ENCODE assay signal across 8 mouse cellular contexts in genomic region chrX:7696954-7697381, GRCm38 (mm10). TPM values are rescaled to one million over a fixed set of nuclear protein-coding genes. Genes with fewer than 3 reads are reported as not detected.
DNase-seq lines count a peak whose midpoint lies in the region; ATAC-seq and TF ChIP-seq lines count a peak whose summit lies in the region.

Gene Gpkow (plus strand): TSS chrX:7697131.

- H3K9ac ChIP-seq in embryonic facial prominence, embryonic 15.5 days: peak within 1 kb of the TSS; percentile 51
- peak within 1 kb of the TSS; percentile 61 for H3K9ac ChIP-seq in limb, embryonic 14.5 days (ENCODE audit: low read depth, low read length, severe bottlenecking)
- H3K9ac ChIP-seq in midbrain, postnatal 0 days (replicated peaks; ENCODE audit: low read length, poor library complexity, severe bottlenecking): peak within 1 kb of the TSS; percentile 52

- no peak for TF ChIP-seq CTCF in bone marrow, adult 2 months (IDR thresholded peaks at IDR 0.05; ENCODE audit: control insufficient read depth, insufficient read depth, low read length)
- no peak for TF ChIP-seq CTCF in midbrain, postnatal 0 days (IDR thresholded peaks at IDR 0.05)

- peak; percentile 67; the same call in 1 of the 2 replicates for TF ChIP-seq POLR2A in bone marrow, adult 2 months (IDR thresholded peaks at IDR 0.05; ENCODE audit: borderline replicate concordance, control insufficient read depth, low read depth, low read length)
- no peak for TF ChIP-seq POLR2A in limb, embryonic 14.5 days (IDR thresholded peaks at IDR 0.05; ENCODE audit: borderline replicate concordance, extremely low read depth, insufficient read depth, insufficient read length)

- H3K27ac ChIP-seq in bone marrow, adult 2 months (ENCODE audit: control insufficient read depth, insufficient read depth, low read depth, low read length, poor library complexity): peak within 1 kb of the TSS; percentile 70
- 0 out of 2 replicates have a peak within 1 kb of the TSS, but pooled peaks have one; percentile 34 for H3K27ac ChIP-seq in embryonic facial prominence, embryonic 15.5 days (replicated peaks)
- 0 out of 2 replicates have a peak within 1 kb of the TSS, but pooled peaks have one; percentile 33 for H3K27ac ChIP-seq in limb, embryonic 14.5 days (replicated peaks; ENCODE audit: low read depth, low read length)
- no peak within 1 kb of the TSS for H3K27ac ChIP-seq in midbrain, postnatal 0 days (ENCODE audit: low read depth, low read length)

- H3K36me3 ChIP-seq in embryonic facial prominence, embryonic 15.5 days: 0 out of 2 replicates have a peak, but pooled peaks cover 11% of the 10 kb centered on the region
- no peaks in the 10 kb centered on the region for H3K36me3 ChIP-seq in limb, embryonic 14.5 days (ENCODE audit: control insufficient read depth, insufficient read depth, low read length)
- peaks cover 2% of the 10 kb centered on the region; the same call in 1 of the 2 replicates for H3K36me3 ChIP-seq in midbrain, postnatal 0 days (ENCODE audit: insufficient read depth, low read length)

- H3K27me3 ChIP-seq in embryonic facial prominence, embryonic 15.5 days: no peaks in the 10 kb centered on the region
- H3K27me3 ChIP-seq in limb, embryonic 14.5 days (ENCODE audit: control insufficient read depth, insufficient read depth, low read length): no peaks in the 10 kb centered on the region
- H3K27me3 ChIP-seq in midbrain, postnatal 0 days (ENCODE audit: insufficient read depth, low read length): no peaks in the 10 kb centered on the region

- ATAC-seq in embryonic facial prominence, embryonic 15.5 days (ENCODE audit: insufficient number of reproducible peaks, low FRiP score, low TSS enrichment, low read depth): peak; percentile 94
- peak; percentile 98 for ATAC-seq in limb, embryonic 14.5 days (ENCODE audit: low FRiP score, low read depth)
- ATAC-seq in midbrain, postnatal 0 days (ENCODE audit: low FRiP score): peak; percentile 94

- H3K4me3 ChIP-seq in bone marrow, adult 2 months (replicated peaks; ENCODE audit: control insufficient read depth, low read depth, low read length): peak within 1 kb of the TSS; percentile 86
- peak within 1 kb of the TSS; percentile 55 for H3K4me3 ChIP-seq in embryonic facial prominence, embryonic 15.5 days (replicated peaks)
- H3K4me3 ChIP-seq in limb, embryonic 14.5 days (replicated peaks; ENCODE audit: low read length): peak within 1 kb of the TSS; percentile 55
- H3K4me3 ChIP-seq in midbrain, postnatal 0 days (ENCODE audit: low read depth, low read length): peak within 1 kb of the TSS; percentile 46

- 7% methylated on average over 33 of the region's 33 CpGs for WGBS in bone marrow, adult 2 months
- 11% methylated on average over 33 of the region's 33 CpGs for WGBS in embryonic facial prominence, embryonic 15.5 days
- WGBS in limb, embryonic 14.5 days: 20% methylated on average over 33 of the region's 33 CpGs
- WGBS in midbrain, postnatal 0 days: 9% methylated on average over 33 of the region's 33 CpGs

- peak within 1 kb of the TSS; percentile 49 for H3K4me2 ChIP-seq in embryonic facial prominence, embryonic 15.5 days (replicated peaks)
- H3K4me2 ChIP-seq in limb, embryonic 14.5 days (replicated peaks; ENCODE audit: low read depth, low read length, severe bottlenecking): peak within 1 kb of the TSS; percentile 53
- peak within 1 kb of the TSS; percentile 48 for H3K4me2 ChIP-seq in midbrain, postnatal 0 days (ENCODE audit: low read depth, low read length, poor library complexity, severe bottlenecking)

- H3K4me1 ChIP-seq in bone marrow, adult 2 months (ENCODE audit: control insufficient read depth, insufficient read depth, low read length): no peaks in the 10 kb centered on the region
- H3K4me1 ChIP-seq in embryonic facial prominence, embryonic 15.5 days: peaks cover 4% of the 10 kb centered on the region; the same call in 1 of the 2 replicates
- no peaks in the 10 kb centered on the region for H3K4me1 ChIP-seq in limb, embryonic 14.5 days (ENCODE audit: control insufficient read depth, insufficient read depth, low read length)
- H3K4me1 ChIP-seq in midbrain, postnatal 0 days (ENCODE audit: insufficient read depth, low read length): no peaks in the 10 kb centered on the region

- DNase-seq in 416B (ENCODE audit: low read depth): peak; percentile 94
- DNase-seq in heart, adult 8-10 months (ENCODE audit: low spot score): peak; percentile 89
- DNase-seq in kidney, adult 9 months: peak; percentile 91
- DNase-seq in limb, embryonic 14.5 days (ENCODE audit: low spot score): peak; percentile 92
- peak; percentile 97 for DNase-seq in midbrain, postnatal 0 days (ENCODE audit: low spot score)
- peak; percentile 53 to 66 for DNase-seq in spleen, postnatal 14 days (ENCODE audit: low spot score in 2 of 2)

- no peaks in the 10 kb centered on the region for H3K9me3 ChIP-seq in embryonic facial prominence, embryonic 15.5 days (replicated peaks)
- H3K9me3 ChIP-seq in limb, embryonic 14.5 days (ENCODE audit: control insufficient read depth, low read length): no peaks in the 10 kb centered on the region
- H3K9me3 ChIP-seq in midbrain, postnatal 0 days (ENCODE audit: low read length): no peaks in the 10 kb centered on the region

RNA-seq across cellular contexts. Expression of gene Gpkow, which starts in this region (rescaled TPM):
- polyA plus RNA-seq in bone marrow, adult 2 months (2011; ENCODE audit: insufficient read depth, insufficient read length, low replicate concordance, missing spikeins): 17.6 and 19.1 TPM in 2 replicates
- 37.4 and 37.9 TPM in 2 replicates for polyA plus RNA-seq in embryonic facial prominence, embryonic 15.5 days (2015; fragmentation: Nextera tagmentation; extraction: Ambion mirVana)
- total RNA-seq in heart, adult 8-10 months (2022): 10 to 100 TPM; 18.3 to 21.9 (median 21.3) TPM
- polyA plus RNA-seq in limb, embryonic 14.5 days (2012; rRNA removed): 20.5 and 28.9 TPM in 2 replicates
- 37.8 and 43.9 TPM in 2 replicates for polyA plus RNA-seq in limb, embryonic 14.5 days (2014; fragmentation: Nextera tagmentation; extraction: Ambion mirVana)
- 11.9 and 25.1 TPM in 2 replicates for total RNA-seq in midbrain, postnatal 0 days (2014; rRNA removed)
- polyA plus RNA-seq in midbrain, postnatal 0 days (2015; fragmentation: Nextera tagmentation; extraction: Ambion mirVana): 41.6 and 42.3 TPM in 2 replicates
